Mouse (Mus musculus): Measurements from ENCODE around the gene Golga3. TPM values are rescaled to one million over a fixed set of nuclear protein-coding genes. Genes with fewer than 3 reads are reported as not detected.

The Golga3 gene
- 10 to 100 TPM; 32.2 to 34.4 TPM for total RNA-seq (2021)
- long read RNA-seq, experiment 1, full-length matches to known transcripts = 14 of 20 reads
- long read RNA-seq, experiment 1, partial matches to known transcripts = 1 of 20 reads
- long read RNA-seq, experiment 1, other reads (novel, unspliced or antisense) = 5 of 20 reads
- long read RNA-seq, experiment 2, full-length matches to known transcripts = 9 of 28 reads
- long read RNA-seq, experiment 2, partial matches to known transcripts = 7 of 28 reads
- long read RNA-seq, experiment 2, other reads (novel, unspliced or antisense) = 12 of 28 reads

- DNase-seq = peak; percentile 93
- intact Hi-C loops (cut with DNase I; ENCODE audit: low total_unique reads) = no loop called here
Measured at GRCm38 (mm10) chr5:110176362-110177020, at the start of gene Golga3. Gene Golga3 (plus strand): TSS chr5:110176701.

- DNase-seq = peak; percentile 99
- intact Hi-C loops (cut with DNase I; ENCODE audit: low total_unique reads) = no loop called here
Measured at GRCm38 (mm10) chr5:110135293-110136086, 41.0 kb upstream of the Golga3 start, which contains the start of gene Chfr. Gene Chfr (plus strand): TSS chr5:110135842.

GRCm38 (mm10) chr5:110136087-110136464 is 40.4 kb upstream of the Golga3 start:
- DNase-seq = no peak
- intact Hi-C loops (cut with DNase I; ENCODE audit: low total_unique reads) = no loop called here

- no peak for DNase-seq
- intact Hi-C loops (cut with DNase I; ENCODE audit: low total_unique reads) = no loop called here
Measured at GRCm38 (mm10) chr5:110137816-110138215, 38.7 kb upstream of the Golga3 start.

DNA sequence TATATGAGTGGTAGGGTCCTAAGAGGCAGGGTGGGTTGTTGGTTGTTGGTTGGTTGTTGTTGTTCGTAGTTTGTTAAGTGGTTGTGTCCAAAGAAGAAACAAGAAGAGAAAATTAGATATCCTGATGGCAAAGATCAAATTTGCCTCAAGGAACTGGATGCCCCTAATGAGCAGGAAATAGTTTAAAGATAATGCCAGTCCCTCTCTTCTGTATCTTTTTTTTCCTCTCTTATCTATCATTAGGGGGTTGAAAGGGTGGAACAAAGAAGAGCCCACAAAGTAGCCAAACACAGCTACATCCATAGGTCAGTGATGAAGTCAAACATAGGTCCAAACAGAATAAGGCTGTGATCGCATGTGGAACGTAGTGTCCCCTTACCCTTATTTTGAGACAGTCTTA is 37.2 kb upstream of the Golga3 start:
- DNase-seq = no peak
- intact Hi-C loops (cut with DNase I; ENCODE audit: low total_unique reads) = no loop called here

GRCm38 (mm10) chr5:110140424-110140823 is 36.1 kb upstream of the Golga3 start:
- no peak for DNase-seq
- intact Hi-C loops (cut with DNase I; ENCODE audit: low total_unique reads) = no loop called here

- intact Hi-C loops (cut with DNase I; ENCODE audit: low total_unique reads) = no loop called here
- peak; percentile 12 for DNase-seq
Measured at GRCm38 (mm10) chr5:110142309-110142708, 34.2 kb upstream of the Golga3 start.

DNA sequence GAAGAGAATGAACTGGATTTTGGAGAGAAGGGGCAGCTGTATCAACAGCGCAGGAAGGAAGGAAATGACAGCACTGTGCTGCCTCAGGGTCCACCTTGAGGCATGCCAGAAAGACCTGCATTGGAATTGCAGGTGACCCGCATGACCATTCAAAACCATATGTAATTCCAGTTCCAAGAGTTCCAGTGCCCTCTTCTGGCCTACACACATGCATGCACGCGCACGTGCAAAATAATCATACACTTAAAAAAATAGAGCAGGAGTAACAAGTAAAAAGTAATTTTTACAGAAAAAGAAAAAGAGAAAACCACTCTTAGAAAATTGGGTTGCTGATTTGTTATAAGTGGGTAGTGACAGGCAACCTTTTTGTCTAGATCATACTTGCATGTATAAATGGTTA is 33.5 kb upstream of the Golga3 start:
- no peak for DNase-seq
- intact Hi-C loops (cut with DNase I; ENCODE audit: low total_unique reads) = no loop called here

DNA sequence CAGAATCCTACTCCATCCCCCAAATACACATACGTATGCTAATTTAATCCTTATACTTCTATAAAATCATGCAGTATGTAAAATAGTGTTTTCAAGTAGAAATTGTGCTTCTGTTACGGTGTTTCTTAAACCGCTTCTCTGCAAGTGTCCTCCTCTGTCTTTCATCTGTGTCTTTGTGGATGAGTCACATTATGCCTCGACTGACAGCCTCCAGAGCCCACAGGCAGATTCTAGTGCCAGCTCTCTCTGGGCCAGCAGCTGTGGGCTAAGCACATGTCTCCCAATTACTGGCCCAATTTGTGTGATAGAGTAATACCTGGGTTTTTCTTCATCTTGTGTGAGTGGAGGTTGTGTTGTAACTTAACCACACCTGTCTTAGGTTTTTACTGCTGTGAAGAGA is 7.1 kb upstream of the Golga3 start:
- no peak for DNase-seq
- intact Hi-C loops (cut with DNase I; ENCODE audit: low total_unique reads) = no loop called here

DNA sequence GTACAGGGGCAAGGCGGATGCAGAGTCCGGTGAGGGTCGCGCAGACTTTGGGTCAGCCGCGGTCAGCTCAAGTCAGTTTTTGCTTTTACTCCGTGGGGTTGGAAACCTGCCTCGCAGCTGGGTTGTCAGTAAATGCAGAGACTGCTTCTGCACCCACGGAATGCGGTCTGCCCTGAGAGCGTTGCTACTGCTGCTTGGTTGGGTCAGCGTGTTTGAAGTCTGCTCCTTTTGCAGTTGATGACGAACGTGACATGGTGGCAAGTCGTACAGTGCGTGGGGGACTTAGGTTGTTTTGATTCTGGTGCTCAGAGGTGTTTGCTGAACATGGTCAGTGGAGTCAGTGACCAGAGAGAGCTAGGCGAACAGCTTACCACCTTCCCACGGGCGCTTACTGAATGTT is 520 bp downstream of the Golga3 start:
- DNase-seq = no peak
- intact Hi-C loops (cut with DNase I; ENCODE audit: low total_unique reads) = no loop called here

- intact Hi-C loops (cut with DNase I; ENCODE audit: low total_unique reads) = no loop called here
Measured at GRCm38 (mm10) chr5:110178628-110179027, 2.1 kb downstream of the Golga3 start.

DNA sequence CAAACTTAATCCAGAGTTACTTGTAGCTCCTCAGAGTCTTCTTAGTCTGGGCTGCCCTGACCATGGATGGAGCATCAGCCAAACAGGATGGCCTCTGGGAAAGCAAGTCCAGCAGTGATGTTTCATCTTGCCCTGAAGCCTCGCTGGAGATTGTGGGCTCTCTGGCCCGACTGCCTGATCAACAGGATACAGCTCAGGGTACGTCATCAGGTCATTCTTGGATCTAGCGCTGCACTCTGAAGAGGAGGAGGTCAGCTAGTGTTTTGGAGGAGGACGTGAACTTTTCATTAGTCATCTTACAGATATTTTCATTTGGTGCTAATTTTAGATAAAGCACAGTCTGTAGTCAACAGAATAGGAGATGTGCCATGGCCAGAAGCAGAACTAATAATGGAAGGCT is 5.2 kb downstream of the Golga3 start:
- no peak for DNase-seq
- intact Hi-C loops (cut with DNase I; ENCODE audit: low total_unique reads) = no loop called here

More at GRCm38 (mm10) chr5:110178628-110179027, 2.1 kb downstream of the Golga3 start:
- no peak for DNase-seq

DNA sequence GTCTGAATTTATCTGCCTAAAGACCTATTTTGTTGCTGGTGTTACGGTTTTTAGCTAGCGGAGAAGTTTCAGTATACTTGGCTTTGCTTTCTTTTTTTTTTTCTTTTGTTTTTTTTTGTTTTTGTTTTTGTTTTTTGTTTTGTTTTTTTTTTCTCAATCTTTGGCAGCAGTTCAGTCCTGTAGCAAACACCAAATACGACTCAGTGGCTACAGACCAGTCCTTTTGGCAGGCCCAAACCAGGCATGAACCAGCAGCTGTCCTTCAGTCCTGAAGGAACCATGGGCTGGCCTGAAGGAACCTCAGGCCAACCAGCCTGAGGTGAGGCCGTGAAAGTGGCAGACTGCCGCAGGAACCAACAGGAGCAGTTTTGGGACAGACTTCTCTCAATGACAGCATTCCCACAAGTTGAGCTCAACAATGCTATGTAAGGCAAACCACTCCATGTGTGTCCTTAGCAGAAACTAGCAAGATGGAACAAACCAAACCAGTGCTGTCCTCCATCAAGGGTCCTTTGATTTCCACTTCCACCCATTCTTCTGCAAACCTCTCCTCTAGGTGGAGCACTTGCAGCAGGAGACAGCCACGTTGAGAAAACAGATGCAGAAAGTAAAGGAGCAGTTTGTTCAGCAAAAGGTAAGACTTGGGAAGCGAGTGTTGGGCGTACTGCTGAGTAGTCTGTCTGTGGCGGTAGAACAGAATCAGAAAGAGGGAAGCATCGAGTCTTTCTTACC is 26.8 kb downstream of the Golga3 start:
- intact Hi-C loops (cut with DNase I; ENCODE audit: low total_unique reads) = no loop called here
- no peak for DNase-seq

GRCm38 (mm10) chr5:110204777-110205176 is 28.3 kb downstream of the Golga3 start:
- DNase-seq = no peak
- intact Hi-C loops (cut with DNase I; ENCODE audit: low total_unique reads) = no loop called here

GRCm38 (mm10) chr5:110211312-110211711 is 34.8 kb downstream of the Golga3 start:
- no peak for DNase-seq
- intact Hi-C loops (cut with DNase I; ENCODE audit: low total_unique reads) = no loop called here

- intact Hi-C loops (cut with DNase I; ENCODE audit: low total_unique reads) = no loop called here
- DNase-seq = no peak
Measured at GRCm38 (mm10) chr5:110216780-110217179, 40.3 kb downstream of the Golga3 start.

DNA sequence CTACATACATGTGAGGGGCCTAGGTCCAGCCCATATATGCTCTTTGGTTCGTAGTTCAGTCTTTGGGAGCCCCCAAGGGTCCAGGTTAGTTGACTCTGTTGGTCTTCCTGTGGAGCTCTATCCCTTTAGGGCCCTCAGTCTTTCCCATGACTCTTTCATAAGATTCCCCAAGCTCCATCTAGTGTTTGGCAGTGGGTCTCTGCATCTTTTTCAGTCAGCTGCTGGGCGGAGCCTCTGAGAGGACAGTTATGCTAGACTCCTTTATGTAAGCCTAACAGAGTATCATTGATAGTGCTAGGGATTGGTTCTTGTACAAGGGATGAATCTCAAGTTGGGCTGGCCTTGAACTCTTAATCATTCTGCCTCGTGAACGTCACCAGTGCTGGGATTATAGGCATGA is 43.8 kb downstream of the Golga3 start:
- no peak for DNase-seq
- intact Hi-C loops (cut with DNase I; ENCODE audit: low total_unique reads) = no loop called here

DNA sequence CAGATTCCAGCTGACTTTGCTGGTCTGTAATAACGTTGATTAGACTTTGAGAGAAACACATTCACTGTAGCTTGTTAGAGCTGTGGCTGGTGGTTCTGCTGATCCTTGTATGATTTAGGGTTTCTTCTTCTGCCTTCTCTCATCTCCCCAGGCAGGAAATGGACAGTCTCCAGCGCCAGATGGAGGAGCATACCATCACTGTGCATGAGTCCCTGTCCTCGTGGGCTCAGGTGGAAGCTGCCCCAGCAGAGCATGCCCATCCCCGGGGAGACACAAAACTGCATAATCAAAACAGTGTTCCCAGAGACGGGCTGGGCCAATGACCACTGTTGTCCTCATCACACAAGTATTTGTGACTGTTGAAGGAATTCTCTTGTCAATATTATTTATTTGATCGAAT is 46.3 kb downstream of the Golga3 start:
- no peak for DNase-seq
- intact Hi-C loops (cut with DNase I; ENCODE audit: low total_unique reads) = no loop called here

DNA sequence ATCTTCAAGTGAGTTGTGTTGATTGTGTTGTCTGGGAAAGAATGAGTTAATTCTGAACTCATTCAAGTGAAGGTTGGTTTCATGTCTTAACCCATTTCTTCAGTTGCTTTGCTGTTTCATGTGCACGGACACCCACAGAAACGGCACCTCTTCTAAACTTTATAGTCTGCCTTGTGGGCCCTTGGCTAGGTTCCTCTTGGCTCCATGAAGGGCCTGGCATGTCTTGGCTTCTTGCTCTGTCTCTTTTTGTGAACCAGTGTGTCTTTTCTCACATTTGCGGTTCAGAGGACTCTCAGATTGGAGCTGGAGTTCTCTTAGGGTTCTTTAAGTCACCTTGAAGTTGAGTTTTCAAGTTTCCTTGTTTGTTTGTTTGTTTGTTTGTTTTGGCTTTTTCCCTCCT is 48.6 kb downstream of the Golga3 start:
- intact Hi-C loops (cut with DNase I; ENCODE audit: low total_unique reads) = no loop called here
- no peak for DNase-seq

GRCm38 (mm10) chr5:110227336-110227883 is 50.9 kb downstream of the Golga3 start:
- intact Hi-C loops (cut with DNase I; ENCODE audit: low total_unique reads) = no loop called here

More at GRCm38 (mm10) chr5:110227336-110227883, 50.9 kb downstream of the Golga3 start:
- DNase-seq = no peak
